Mouse (Mus musculus): ENCODE measurements around the gene Cstad. TPM values are rescaled to one million over a fixed set of nuclear protein-coding genes. Genes with fewer than 3 reads are reported as not detected.

The Cstad gene
- polyA plus RNA-seq, 1 experiment from 2014 or later: 0.68 TPM

GRCm38 (mm10) chr2:30636266-30636671 lies 41.4 kb downstream of the Cstad start:
- no peaks in the 10 kb centered on the region for H3K9me3 ChIP-seq
- H3K4me2 ChIP-seq (replicated peaks): no peak overlapping the region
- ATAC-seq (ENCODE audit: low FRiP score, low read depth): no peak
- H3K9ac ChIP-seq (replicated peaks): no peak overlapping the region
- H3K27ac ChIP-seq (replicated peaks): peak overlapping the region; percentile 36; the same call in 1 of the 2 replicates
- no peaks in the 10 kb centered on the region for H3K36me3 ChIP-seq
- H3K4me1 ChIP-seq: peaks cover 16% of the 10 kb centered on the region
- WGBS: 88% methylated on average over 5 of the region's 5 CpGs
- no peak overlapping the region for H3K4me3 ChIP-seq
- H3K27me3 ChIP-seq: no peaks in the 10 kb centered on the region

GRCm38 (mm10) chr2:30637991-30638390 lies 43.2 kb downstream of the Cstad start:
- Histone ChIP-seq H3K4me2 (replicated peaks) (no peak overlapping the region), H3K36me3 (no peaks in the 10 kb centered on the region), H3K9ac (replicated peaks) (no peak overlapping the region), H3K27me3 (0 out of 2 replicates have a peak, but pooled peaks cover 4% of the 10 kb centered on the region), H3K9me3 (no peaks in the 10 kb centered on the region), H3K4me1 (peaks cover 21% of the 10 kb centered on the region), H3K27ac (replicated peaks) (no peak overlapping the region), H3K4me3 (no peak overlapping the region)
- 90% methylated on average over 6 of the region's 6 CpGs for WGBS
- ATAC-seq (ENCODE audit: low FRiP score, low read depth): no peak

DNA sequence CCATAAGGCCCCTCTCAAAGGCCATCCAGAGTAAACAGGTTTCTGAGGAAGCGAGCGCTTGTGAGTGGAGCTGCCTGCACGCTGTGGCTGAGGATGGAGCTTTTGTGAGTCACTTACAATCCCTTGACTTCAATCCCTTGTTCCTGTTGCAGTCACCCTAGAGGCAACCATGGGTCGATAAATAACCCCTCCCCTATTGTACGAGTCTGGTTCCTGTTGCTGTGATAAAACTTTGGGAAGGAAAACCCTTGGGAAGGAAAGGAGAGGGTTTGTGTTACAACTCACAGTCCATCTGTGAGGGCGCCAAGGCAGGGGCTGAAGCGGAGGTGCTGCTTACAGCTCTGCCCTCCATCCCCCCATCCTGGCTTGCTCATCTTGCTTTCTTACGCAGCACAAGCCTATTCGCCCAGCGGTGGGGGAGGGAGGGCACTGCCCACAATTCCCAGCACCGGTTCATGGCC lies 45.2 kb downstream of the Cstad start:
- Histone ChIP-seq H3K4me3 (no peak overlapping the region), H3K27me3 (0 out of 2 replicates have a peak, but pooled peaks cover 4% of the 10 kb centered on the region), H3K36me3 (no peaks in the 10 kb centered on the region), H3K9ac (replicated peaks) (no peak overlapping the region; the same call in 1 of the 2 replicates), H3K4me2 (replicated peaks) (peak overlapping the region; percentile 22; the same call in 1 of the 2 replicates), H3K4me1 (peaks cover 24% of the 10 kb centered on the region), H3K9me3 (no peaks in the 10 kb centered on the region), H3K27ac (replicated peaks) (peak overlapping the region; percentile 75)
- 7% methylated on average over 11 of the region's 11 CpGs for WGBS
- peak; percentile 56; the same call in 1 of the 2 replicates for ATAC-seq (ENCODE audit: low FRiP score, low read depth)

DNA sequence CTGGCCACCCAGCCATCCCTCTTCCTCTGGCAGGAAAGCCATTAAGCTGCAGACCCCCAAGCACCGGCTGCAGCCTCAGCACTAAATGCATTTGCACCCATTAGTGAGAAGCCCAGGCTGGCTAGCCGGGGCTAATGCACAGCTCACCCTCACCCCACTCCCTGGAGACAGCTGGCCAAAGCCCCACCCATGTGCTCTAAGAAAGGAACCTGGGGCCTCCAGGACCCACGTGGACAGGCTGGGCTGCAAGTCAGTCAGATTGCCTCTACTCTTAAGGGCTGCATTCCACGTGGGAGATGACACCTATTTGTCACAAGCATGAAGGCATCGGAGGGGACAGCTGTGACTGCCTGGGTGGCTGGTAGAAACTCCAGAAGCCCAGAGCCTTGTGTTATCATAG lies 48.0 kb downstream of the Cstad start:
- Histone ChIP-seq H3K27ac (replicated peaks) (peak overlapping the region; percentile 36; the same call in 1 of the 2 replicates), H3K4me2 (replicated peaks) (no peak overlapping the region), H3K4me1 (peaks cover 44% of the 10 kb centered on the region), H3K9me3 (no peaks in the 10 kb centered on the region), H3K9ac (replicated peaks) (no peak overlapping the region), H3K36me3 (no peaks in the 10 kb centered on the region), H3K27me3 (0 out of 2 replicates have a peak, but pooled peaks cover 4% of the 10 kb centered on the region), H3K4me3 (no peak overlapping the region)
- 48% methylated on average over 5 of the region's 5 CpGs for WGBS
- ATAC-seq (ENCODE audit: low FRiP score, low read depth): no peak

GRCm38 (mm10) chr2:30643422-30643821 lies 48.6 kb downstream of the Cstad start:
- Histone ChIP-seq H3K9ac (replicated peaks) (no peak overlapping the region), H3K36me3 (no peaks in the 10 kb centered on the region), H3K4me2 (replicated peaks) (no peak overlapping the region), H3K27ac (replicated peaks) (0 out of 2 replicates have a peak overlapping the region, but pooled peaks have one; percentile 36), H3K4me1 (peaks cover 50% of the 10 kb centered on the region), H3K4me3 (no peak overlapping the region), H3K27me3 (0 out of 2 replicates have a peak, but pooled peaks cover 4% of the 10 kb centered on the region), H3K9me3 (no peaks in the 10 kb centered on the region)
- WGBS: 85% methylated on average over 7 of the region's 7 CpGs
- no peak for ATAC-seq (ENCODE audit: low FRiP score, low read depth)

DNA sequence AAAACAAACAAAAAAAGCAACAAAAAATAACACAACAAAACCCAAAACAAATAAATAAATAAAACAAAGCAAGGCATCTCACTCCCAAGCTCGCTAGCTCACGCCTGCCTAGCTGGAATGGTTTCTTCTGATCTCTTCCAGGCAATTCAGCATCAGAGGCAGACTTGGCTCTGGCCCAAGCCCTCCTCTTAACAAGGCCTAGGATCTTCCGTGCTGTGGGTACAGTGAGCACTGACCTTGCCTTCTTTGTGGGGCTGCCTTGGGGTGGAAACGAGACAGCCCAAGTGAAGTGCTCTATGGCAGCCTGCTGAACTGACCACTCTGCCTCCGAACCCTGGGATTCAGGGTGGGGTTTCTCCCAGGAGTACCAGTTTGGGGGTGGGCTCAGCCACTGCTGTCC lies 52.0 kb downstream of the Cstad start:
- peak overlapping the region; percentile 43 for H3K9ac ChIP-seq (replicated peaks)
- no peaks in the 10 kb centered on the region for H3K9me3 ChIP-seq
- ATAC-seq (ENCODE audit: low FRiP score, low read depth): peak; percentile 76
- H3K4me2 ChIP-seq (replicated peaks): peak overlapping the region; percentile 43
- H3K36me3 ChIP-seq: no peaks in the 10 kb centered on the region
- peaks cover 67% of the 10 kb centered on the region for H3K4me1 ChIP-seq
- 14% methylated on average over 5 of the region's 5 CpGs for WGBS
- peaks cover 3% of the 10 kb centered on the region; the same call in 1 of the 2 replicates for H3K27me3 ChIP-seq
- peak overlapping the region; percentile 99 for H3K27ac ChIP-seq (replicated peaks)
- H3K4me3 ChIP-seq: no peak overlapping the region; the same call in 1 of the 2 replicates

DNA sequence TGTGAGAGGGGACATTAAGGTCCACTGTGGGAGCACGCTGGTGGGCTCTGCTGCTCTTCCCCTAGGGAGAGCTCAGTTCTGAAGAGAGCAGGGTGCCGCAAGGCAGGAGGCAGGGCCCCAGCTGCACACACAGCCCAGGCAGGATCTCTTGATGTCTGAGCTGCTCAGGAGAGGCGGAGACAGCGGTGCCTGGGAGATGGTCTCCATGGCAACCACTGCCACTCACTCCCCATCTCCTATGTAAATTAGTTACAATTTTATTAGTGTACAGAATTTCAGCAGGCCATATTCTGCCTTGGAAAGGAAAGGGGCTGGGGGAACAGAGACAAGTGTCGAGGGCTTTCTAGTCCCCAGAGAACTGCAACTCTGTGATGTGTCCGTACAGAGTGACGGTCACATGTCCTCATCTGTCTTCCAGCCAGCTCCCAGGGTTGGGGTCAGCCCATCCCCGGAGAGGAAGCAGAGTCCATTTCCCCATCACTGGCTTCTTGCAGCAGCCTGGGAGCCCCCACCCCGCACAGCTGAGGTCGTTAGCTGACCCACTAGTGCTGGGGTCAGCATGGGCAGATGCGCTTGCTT lies 52.6 kb downstream of the Cstad start:
- peak; percentile 95 for ATAC-seq (ENCODE audit: low FRiP score, low read depth)
- Histone ChIP-seq H3K4me1 (peaks cover 72% of the 10 kb centered on the region), H3K27ac (replicated peaks) (peak overlapping the region; percentile 99), H3K9ac (replicated peaks) (peak overlapping the region; percentile 43), H3K27me3 (peaks cover 3% of the 10 kb centered on the region; the same call in 1 of the 2 replicates), H3K9me3 (no peaks in the 10 kb centered on the region), H3K4me3 (no peak overlapping the region; the same call in 1 of the 2 replicates), H3K4me2 (replicated peaks) (peak overlapping the region; percentile 43), H3K36me3 (no peaks in the 10 kb centered on the region)
- 5% methylated on average over 11 of the region's 11 CpGs for WGBS

DNA sequence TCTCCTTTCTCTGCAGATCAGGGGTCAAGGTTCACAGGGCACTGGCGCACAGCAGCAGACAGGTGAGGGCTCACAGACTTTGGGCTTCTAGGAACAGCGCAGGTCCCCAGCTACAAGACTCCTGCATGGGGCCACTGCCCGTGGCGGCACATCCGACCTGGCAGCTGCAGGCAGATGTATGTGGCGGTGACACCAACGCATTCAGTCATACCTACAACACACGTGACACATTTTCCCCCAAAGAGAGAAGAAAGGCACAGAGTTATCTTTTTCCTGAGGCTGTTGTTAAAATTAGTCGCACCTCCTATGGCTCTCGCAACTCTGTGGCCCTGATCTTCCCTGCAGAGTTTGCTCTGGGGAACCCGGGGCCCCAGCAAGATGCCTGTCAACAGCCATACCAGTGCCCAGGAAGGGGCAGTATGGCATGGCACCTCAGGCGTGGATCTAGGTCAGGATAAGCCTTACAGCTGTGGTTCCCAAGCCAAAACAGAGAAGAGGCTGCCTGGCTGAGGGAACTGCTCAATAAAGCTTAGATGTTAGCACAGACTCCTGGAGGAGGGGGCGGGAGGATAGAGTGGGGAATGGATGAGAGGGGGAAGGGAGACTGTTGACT lies 53.1 kb downstream of the Cstad start:
- peaks cover 73% of the 10 kb centered on the region for H3K4me1 ChIP-seq
- no peak overlapping the region for H3K4me3 ChIP-seq
- peaks cover 3% of the 10 kb centered on the region; the same call in 1 of the 2 replicates for H3K27me3 ChIP-seq
- H3K9me3 ChIP-seq: no peaks in the 10 kb centered on the region
- H3K9ac ChIP-seq (replicated peaks): peak overlapping the region; percentile 43
- no peaks in the 10 kb centered on the region for H3K36me3 ChIP-seq
- H3K27ac ChIP-seq (replicated peaks): peak overlapping the region; percentile 99
- peak; percentile 25; the same call in 1 of the 2 replicates for ATAC-seq (ENCODE audit: low FRiP score, low read depth)
- peak overlapping the region; percentile 43 for H3K4me2 ChIP-seq (replicated peaks)
- WGBS: 23% methylated on average over 13 of the region's 13 CpGs

DNA sequence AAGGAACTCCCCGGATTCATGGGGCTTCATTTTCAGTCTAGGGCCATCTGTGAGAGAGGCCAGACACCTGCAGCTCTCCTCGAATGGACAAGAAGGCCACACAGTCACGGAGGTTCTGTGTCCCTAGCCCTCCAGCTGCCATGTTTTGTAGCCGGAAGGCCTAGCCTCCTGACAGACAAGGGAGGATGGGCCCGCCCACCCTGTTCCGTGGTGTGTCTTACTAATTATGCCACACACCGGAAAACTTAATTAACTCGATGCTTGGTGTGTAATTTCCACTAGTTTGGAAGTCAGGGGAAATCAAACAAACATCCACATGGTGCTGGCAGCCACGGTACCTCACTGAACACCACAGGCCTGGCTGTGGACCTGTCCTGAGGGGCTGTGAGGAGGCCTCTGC lies 55.4 kb downstream of the Cstad start:
- Histone ChIP-seq H3K9ac (replicated peaks) (no peak overlapping the region), H3K9me3 (no peaks in the 10 kb centered on the region), H3K4me1 (peaks cover 86% of the 10 kb centered on the region), H3K27me3 (peaks cover 5% of the 10 kb centered on the region; the same call in 1 of the 2 replicates), H3K36me3 (no peaks in the 10 kb centered on the region), H3K27ac (replicated peaks) (peak overlapping the region; percentile 76), H3K4me3 (no peak overlapping the region), H3K4me2 (replicated peaks) (no peak overlapping the region)
- no peak for ATAC-seq (ENCODE audit: low FRiP score, low read depth)
- whole genome bisulfite sequencing: 56% methylated on average over 9 of the region's 9 CpGs

DNA sequence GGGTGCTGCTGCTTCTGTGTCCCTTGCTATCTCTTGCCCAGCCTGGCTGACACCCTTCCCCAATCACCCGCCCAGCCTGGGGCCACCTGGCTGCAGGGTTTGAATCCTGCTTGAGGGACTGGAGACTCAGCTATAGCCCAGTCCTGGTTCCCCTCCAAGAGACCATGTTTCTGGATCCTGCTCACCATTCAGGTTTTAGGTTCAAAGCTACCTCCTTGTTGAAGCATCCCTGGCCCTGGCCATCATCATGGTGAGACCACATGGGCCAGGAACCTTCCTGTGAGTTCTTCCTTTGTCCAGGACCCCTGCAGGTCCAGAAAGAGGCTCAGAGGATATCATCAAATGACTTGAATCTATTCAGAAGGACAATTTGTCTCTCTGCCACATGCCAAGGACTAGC lies 57.0 kb downstream of the Cstad start:
- Histone ChIP-seq H3K9me3 (no peaks in the 10 kb centered on the region), H3K4me2 (replicated peaks) (peak overlapping the region; percentile 26; the same call in 1 of the 2 replicates), H3K27me3 (peaks cover 21% of the 10 kb centered on the region), H3K36me3 (no peaks in the 10 kb centered on the region), H3K9ac (replicated peaks) (no peak overlapping the region), H3K4me3 (no peak overlapping the region), H3K27ac (replicated peaks) (peak overlapping the region; percentile 96), H3K4me1 (peaks cover 83% of the 10 kb centered on the region)
- 83% methylated on average over 1 of the region's 1 CpGs for WGBS
- no peak for ATAC-seq (ENCODE audit: low FRiP score, low read depth)

GRCm38 (mm10) chr2:30652581-30653037 lies 57.8 kb downstream of the Cstad start:
- no peaks in the 10 kb centered on the region for H3K9me3 ChIP-seq
- peak; percentile 60 for ATAC-seq (ENCODE audit: low FRiP score, low read depth)
- peak overlapping the region; percentile 96 for H3K27ac ChIP-seq (replicated peaks)
- peaks cover 24% of the 10 kb centered on the region for H3K27me3 ChIP-seq
- peaks cover 83% of the 10 kb centered on the region for H3K4me1 ChIP-seq
- no peak overlapping the region for H3K4me3 ChIP-seq
- H3K36me3 ChIP-seq: no peaks in the 10 kb centered on the region
- peak overlapping the region; percentile 26; the same call in 1 of the 2 replicates for H3K9ac ChIP-seq (replicated peaks)
- peak overlapping the region; percentile 26; the same call in 1 of the 2 replicates for H3K4me2 ChIP-seq (replicated peaks)
- WGBS: 2% methylated on average over 13 of the region's 13 CpGs

DNA sequence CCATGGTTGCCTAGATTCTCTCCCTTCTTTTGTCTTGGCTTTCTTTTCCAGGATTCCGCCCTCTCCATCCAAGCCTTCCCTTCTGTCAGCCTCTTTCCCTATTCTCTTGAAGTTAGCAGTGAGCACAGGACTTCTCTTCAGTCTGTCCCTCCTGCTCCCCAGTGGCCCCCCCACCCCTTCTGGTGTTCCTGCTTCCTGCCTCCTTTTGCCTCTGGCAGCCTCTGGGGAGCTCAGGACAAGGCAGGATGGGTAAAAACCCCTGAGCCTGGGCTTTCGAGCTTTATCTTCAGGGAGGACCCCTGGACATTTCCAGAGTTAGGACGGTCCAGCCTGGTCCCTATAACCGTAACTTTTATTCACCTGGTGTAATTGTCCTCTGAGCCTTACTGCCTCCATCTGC lies 58.2 kb downstream of the Cstad start:
- no peak for ATAC-seq (ENCODE audit: low FRiP score, low read depth)
- Histone ChIP-seq H3K4me1 (peaks cover 83% of the 10 kb centered on the region), H3K27ac (replicated peaks) (peak overlapping the region; percentile 96), H3K27me3 (peaks cover 24% of the 10 kb centered on the region), H3K9me3 (no peaks in the 10 kb centered on the region), H3K9ac (replicated peaks) (peak overlapping the region; percentile 26; the same call in 1 of the 2 replicates), H3K4me3 (no peak overlapping the region), H3K4me2 (replicated peaks) (peak overlapping the region; percentile 26; the same call in 1 of the 2 replicates), H3K36me3 (no peaks in the 10 kb centered on the region)
- WGBS: 50% methylated on average over 4 of the region's 4 CpGs
